Mouse (Mus musculus): Measurements from ENCODE around the gene Fgf13.

- no peak for TF ChIP-seq TAL1 (conservative IDR thresholded peaks at IDR 0.05; ENCODE audit: low read depth, low read length)
- TF ChIP-seq CTCF (IDR thresholded peaks at IDR 0.05; ENCODE audit: low read depth, low read length), result no peak
- no peak for TF ChIP-seq GATA2 (IDR thresholded peaks at IDR 0.05; ENCODE audit: borderline replicate concordance, low read depth, low read length)
- TF ChIP-seq POLR2AphosphoS5 (IDR thresholded peaks at IDR 0.05; ENCODE audit: insufficient replicate concordance, low read depth, low read length), result no peak
- TF ChIP-seq GATA1 (IDR thresholded peaks at IDR 0.05; ENCODE audit: borderline replicate concordance, low read length), result no peak
These were observed 316.3 kb downstream of the Fgf13 start for GRCm38 (mm10) chrX:59251576-59251975.

Measured in G1E (cell line).